Mouse (Mus musculus): ENCODE results near the gene Tab2. TPM values are rescaled to one million over a fixed set of nuclear protein-coding genes. Genes with fewer than 3 reads are reported as not detected.
A peak's percentile ranks its signal among the peaks of the same experiment; 100 is the strongest.

Tab2 gene
- polyA plus RNA-seq, 1 experiment from 2014 or later: 20.2 TPM

GRCm38 (mm10) chr10:7870571-7871315 is 85.3 kb downstream of the Tab2 start:
- Histone ChIP-seq H3K36me3 (replicated peaks; ENCODE audit: control insufficient read depth, insufficient read depth) (no peaks in the 10 kb centered on the region), H3K4me1 (replicated peaks; ENCODE audit: control insufficient read depth, insufficient read depth, low read length) (peaks cover 4% of the 10 kb centered on the region; the same call in 1 of the 2 replicates), H3K4me3 (replicated peaks; ENCODE audit: low read length) (no peak overlapping the region), H3K27me3 (ENCODE audit: control insufficient read depth, insufficient read depth, low read length) (peaks cover 20% of the 10 kb centered on the region), H3K9ac (no peak overlapping the region), H3K4me2 (replicated peaks) (no peak overlapping the region), H3K9me3 (ENCODE audit: control insufficient read depth, low read length) (no peaks in the 10 kb centered on the region), H3K27ac (no peak overlapping the region)
- 75% methylated on average over 11 of the region's 11 CpGs for WGBS
- ATAC-seq (ENCODE audit: low FRiP score): no peak
- peak; percentile 40 for DNase-seq (ENCODE audit: low spot score)

- Histone ChIP-seq H3K4me3 (replicated peaks; ENCODE audit: low read length) (no peak overlapping the region), H3K36me3 (replicated peaks; ENCODE audit: control insufficient read depth, insufficient read depth) (no peaks in the 10 kb centered on the region), H3K27ac (no peak overlapping the region), H3K4me2 (replicated peaks) (no peak overlapping the region), H3K9ac (no peak overlapping the region), H3K9me3 (ENCODE audit: control insufficient read depth, low read length) (no peaks in the 10 kb centered on the region), H3K27me3 (ENCODE audit: control insufficient read depth, insufficient read depth, low read length) (peaks cover 20% of the 10 kb centered on the region), H3K4me1 (replicated peaks; ENCODE audit: control insufficient read depth, insufficient read depth, low read length) (peaks cover 4% of the 10 kb centered on the region; the same call in 1 of the 2 replicates)
- no peak for DNase-seq (ENCODE audit: low spot score)
- no peak for ATAC-seq (ENCODE audit: low FRiP score)
- WGBS: 66% methylated on average over 8 of the region's 8 CpGs
Observed at GRCm38 (mm10) chr10:7869746-7870145, 86.3 kb downstream of the Tab2 start.

GRCm38 (mm10) chr10:7867666-7868030 is 88.4 kb downstream of the Tab2 start:
- 23% methylated on average over 21 of the region's 21 CpGs for WGBS
- ATAC-seq (ENCODE audit: low FRiP score) (peak; percentile 19; the same call in 1 of the 2 replicates), DNase-seq (ENCODE audit: low spot score) (no peak)
- Histone ChIP-seq H3K4me1 (replicated peaks; ENCODE audit: control insufficient read depth, insufficient read depth, low read length) (peaks cover 4% of the 10 kb centered on the region; the same call in 1 of the 2 replicates), H3K9ac (peak overlapping the region; percentile 50), H3K27ac (no peak overlapping the region), H3K4me2 (replicated peaks) (peak overlapping the region; percentile 68), H3K27me3 (ENCODE audit: control insufficient read depth, insufficient read depth, low read length) (peaks cover 20% of the 10 kb centered on the region), H3K9me3 (ENCODE audit: control insufficient read depth, low read length) (no peaks in the 10 kb centered on the region), H3K36me3 (replicated peaks; ENCODE audit: control insufficient read depth, insufficient read depth) (no peaks in the 10 kb centered on the region), H3K4me3 (replicated peaks; ENCODE audit: low read length) (peak overlapping the region; percentile 37)

- Histone ChIP-seq H3K4me2 (replicated peaks) (peak overlapping the region; percentile 68), H3K9me3 (ENCODE audit: control insufficient read depth, low read length) (no peaks in the 10 kb centered on the region), H3K4me3 (replicated peaks; ENCODE audit: low read length) (peak overlapping the region; percentile 37), H3K27ac (no peak overlapping the region), H3K36me3 (replicated peaks; ENCODE audit: control insufficient read depth, insufficient read depth) (no peaks in the 10 kb centered on the region), H3K9ac (peak overlapping the region; percentile 50), H3K27me3 (ENCODE audit: control insufficient read depth, insufficient read depth, low read length) (peaks cover 20% of the 10 kb centered on the region), H3K4me1 (replicated peaks; ENCODE audit: control insufficient read depth, insufficient read depth, low read length) (peaks cover 4% of the 10 kb centered on the region; the same call in 1 of the 2 replicates)
- DNase-seq (ENCODE audit: low spot score) (no peak), ATAC-seq (ENCODE audit: low FRiP score) (peak; percentile 22; the same call in 1 of the 2 replicates)
- 18% methylated on average over 50 of the region's 50 CpGs for WGBS
Observed at GRCm38 (mm10) chr10:7866762-7867665, 89.0 kb downstream of the Tab2 start.

- ATAC-seq (ENCODE audit: low FRiP score) (no peak), DNase-seq (ENCODE audit: low spot score) (no peak)
Observed at GRCm38 (mm10) chr10:7864806-7865205, 91.2 kb downstream of the Tab2 start.

GRCm38 (mm10) chr10:7864184-7864583 is 91.8 kb downstream of the Tab2 start:
- Histone ChIP-seq H3K36me3 (replicated peaks; ENCODE audit: control insufficient read depth, insufficient read depth) (no peaks in the 10 kb centered on the region), H3K4me2 (replicated peaks) (no peak overlapping the region), H3K9me3 (ENCODE audit: control insufficient read depth, low read length) (no peaks in the 10 kb centered on the region), H3K4me1 (replicated peaks; ENCODE audit: control insufficient read depth, insufficient read depth, low read length) (peaks cover 4% of the 10 kb centered on the region; the same call in 1 of the 2 replicates), H3K4me3 (replicated peaks; ENCODE audit: low read length) (no peak overlapping the region), H3K27me3 (ENCODE audit: control insufficient read depth, insufficient read depth, low read length) (peaks cover 20% of the 10 kb centered on the region), H3K27ac (no peak overlapping the region), H3K9ac (no peak overlapping the region)
- DNase-seq (ENCODE audit: low spot score) (no peak), ATAC-seq (ENCODE audit: low FRiP score) (no peak)
- WGBS: 70% methylated on average over 6 of the region's 6 CpGs

More at GRCm38 (mm10) chr10:7864806-7865205, 91.2 kb downstream of the Tab2 start:
- Histone ChIP-seq H3K27me3 (ENCODE audit: control insufficient read depth, insufficient read depth, low read length) (peaks cover 20% of the 10 kb centered on the region), H3K4me3 (replicated peaks; ENCODE audit: low read length) (no peak overlapping the region), H3K4me1 (replicated peaks; ENCODE audit: control insufficient read depth, insufficient read depth, low read length) (peaks cover 4% of the 10 kb centered on the region; the same call in 1 of the 2 replicates), H3K36me3 (replicated peaks; ENCODE audit: control insufficient read depth, insufficient read depth) (no peaks in the 10 kb centered on the region), H3K9ac (no peak overlapping the region), H3K4me2 (replicated peaks) (no peak overlapping the region), H3K27ac (no peak overlapping the region), H3K9me3 (ENCODE audit: control insufficient read depth, low read length) (no peaks in the 10 kb centered on the region)
- WGBS: 80% methylated on average over 3 of the region's 3 CpGs

- WGBS: 95% methylated on average over 6 of the region's 6 CpGs
- DNase-seq (ENCODE audit: low spot score) (no peak), ATAC-seq (ENCODE audit: low FRiP score) (no peak)
- Histone ChIP-seq H3K9ac (no peak overlapping the region), H3K4me3 (replicated peaks; ENCODE audit: low read length) (no peak overlapping the region), H3K36me3 (replicated peaks; ENCODE audit: control insufficient read depth, insufficient read depth) (no peaks in the 10 kb centered on the region), H3K4me2 (replicated peaks) (no peak overlapping the region), H3K9me3 (ENCODE audit: control insufficient read depth, low read length) (no peaks in the 10 kb centered on the region), H3K27ac (no peak overlapping the region), H3K4me1 (replicated peaks; ENCODE audit: control insufficient read depth, insufficient read depth, low read length) (peaks cover 4% of the 10 kb centered on the region; the same call in 1 of the 2 replicates), H3K27me3 (ENCODE audit: control insufficient read depth, insufficient read depth, low read length) (peaks cover 17% of the 10 kb centered on the region)
Observed at GRCm38 (mm10) chr10:7863411-7863810, 92.6 kb downstream of the Tab2 start.

- H3K27me3 ChIP-seq (ENCODE audit: control insufficient read depth, insufficient read depth, low read length): peaks cover 7% of the 10 kb centered on the region; the same call in 1 of the 2 replicates
- peaks cover 2% of the 10 kb centered on the region; the same call in 1 of the 2 replicates for H3K4me1 ChIP-seq (replicated peaks; ENCODE audit: control insufficient read depth, insufficient read depth, low read length)
- no peaks in the 10 kb centered on the region for H3K9me3 ChIP-seq (ENCODE audit: control insufficient read depth, low read length)
- ATAC-seq (ENCODE audit: low FRiP score): no peak
- WGBS: 90% methylated on average over 24 of the region's 25 CpGs
- no peaks in the 10 kb centered on the region for H3K36me3 ChIP-seq (replicated peaks; ENCODE audit: control insufficient read depth, insufficient read depth)
- H3K4me2 ChIP-seq (replicated peaks): no peak overlapping the region
- no peak overlapping the region for H3K27ac ChIP-seq
- no peak for DNase-seq (ENCODE audit: low spot score)
- H3K9ac ChIP-seq: no peak overlapping the region
- H3K4me3 ChIP-seq (replicated peaks; ENCODE audit: low read length): no peak overlapping the region
Observed at GRCm38 (mm10) chr10:7861937-7862657, 93.9 kb downstream of the Tab2 start.
